Mouse (Mus musculus) CH12.LX (cell line): ENCODE results near the gene Asprv1.

Experiments used
- CTCF ChIP-seq, 2 experiments: IDR thresholded peaks in 1 of 2; conservative IDR thresholded peaks in 1 of 2; 2 replicates each; pipeline ENCODE4 v1.5.1; 2011 to 2012; ENCODE audit warnings: low read depth in 2 of 2, low read length in 2 of 2, improper control_type of control experiment in 1 of 2, inconsistent platforms in 1 of 2, mild to moderate bottlenecking in 1 of 2, moderate library complexity in 1 of 2
- NELFE ChIP-seq: IDR thresholded peaks from 2 replicates; pipeline ENCODE4 v1.6.1; 2011; ENCODE audit warnings: low read depth, low read length, improper control_type of control experiment
- POLR2A ChIP-seq: IDR thresholded peaks from 2 replicates; pipeline ENCODE4 v1.6.1; 2011; ENCODE audit warnings: low read depth, mild to moderate bottlenecking, improper control_type of control experiment, low read length

GRCm38 (mm10) chr6:86637860-86638259 is 9.9 kb downstream of the Asprv1 start:
- TF ChIP-seq POLR2A (no peak), CTCF (conservative IDR thresholded peaks at IDR 0.05 in 1 of 2, IDR thresholded peaks at IDR 0.05 in 1 of 2; ENCODE audit: low read depth in 2 of 2, low read length in 2 of 2) (no peak), NELFE (no peak)
